Mouse (Mus musculus) adrenal gland (tissue): ENCODE data around the gene Sept9.

Experiments used
- intact Hi-C: fragments of 180-260 bp; cut with DNase I; formaldehyde crosslinking; loops from one replicate; pipeline ENCODE4 v1.15.1; 2025

The Sept9 gene

GRCm38 (mm10) chr11:117366426-117366825 lies 167.0 kb downstream of the Sept9 start:
- intact Hi-C loops, result no loop called here

GRCm38 (mm10) chr11:117366861-117367357 lies 167.4 kb downstream of the Sept9 start:
- intact Hi-C loops, result no loop called here

- intact Hi-C loops, result no loop called here
These were observed 168.5 kb downstream of the Sept9 start for GRCm38 (mm10) chr11:117367937-117368336.

- intact Hi-C loops, result no loop called here
These were observed 169.9 kb downstream of the Sept9 start for GRCm38 (mm10) chr11:117369347-117369746.

- intact Hi-C loops, result no loop called here
These were observed 170.9 kb downstream of the Sept9 start for GRCm38 (mm10) chr11:117370262-117370850.

GRCm38 (mm10) chr11:117372537-117372936 lies 173.1 kb downstream of the Sept9 start:
- intact Hi-C loops, result no loop called here

- intact Hi-C loops, result no loop called here
These were observed 173.7 kb downstream of the Sept9 start for GRCm38 (mm10) chr11:117373195-117373594.

- intact Hi-C loops, result no loop called here
These were observed 174.4 kb downstream of the Sept9 start for GRCm38 (mm10) chr11:117373870-117374269.

- intact Hi-C loops, result no loop called here
These were observed 174.8 kb downstream of the Sept9 start for GRCm38 (mm10) chr11:117374288-117374687.

GRCm38 (mm10) chr11:117379774-117380173 lies 180.3 kb downstream of the Sept9 start:
- intact Hi-C loops, result loop anchor here (5.0 to 10.0 kb wide), 2 partner anchors 328 to 445 kb away; partner anchors contain the start of genes Afmid and Tk1

- intact Hi-C loops, result loop anchor here (5.0 to 10.0 kb wide), 2 partner anchors 323 to 441 kb away; partner anchors contain the start of genes Afmid and Tk1
These were observed 184.8 kb downstream of the Sept9 start for GRCm38 (mm10) chr11:117384235-117384634.

- intact Hi-C loops, result loop anchor here (5.0 to 10.0 kb wide), 2 partner anchors 322 to 440 kb away; partner anchors contain the start of genes Afmid and Tk1
These were observed 185.4 kb downstream of the Sept9 start for GRCm38 (mm10) chr11:117384897-117385296.

GRCm38 (mm10) chr11:117385331-117386103 lies 186.1 kb downstream of the Sept9 start:
- intact Hi-C loops, result loop anchor here (10.0 kb wide), 1 partner anchor 439 kb away; the partner anchor contains the start of genes Afmid and Tk1

GRCm38 (mm10) chr11:117387241-117387640 lies 187.8 kb downstream of the Sept9 start:
- intact Hi-C loops, result loop anchor here (10.0 kb wide), 1 partner anchor 438 kb away; the partner anchor contains the start of genes Afmid and Tk1

- intact Hi-C loops, result no loop called here
These were observed 190.5 kb downstream of the Sept9 start for GRCm38 (mm10) chr11:117390001-117390402.

- intact Hi-C loops, result no loop called here
These were observed 191.5 kb downstream of the Sept9 start for GRCm38 (mm10) chr11:117390774-117391534.

- intact Hi-C loops, result no loop called here
These were observed 192.8 kb downstream of the Sept9 start for GRCm38 (mm10) chr11:117392251-117392650.

- intact Hi-C loops, result no loop called here
These were observed 194.3 kb downstream of the Sept9 start for GRCm38 (mm10) chr11:117393715-117394114.

- intact Hi-C loops, result no loop called here
These were observed 195.0 kb downstream of the Sept9 start for GRCm38 (mm10) chr11:117394230-117395137.

- intact Hi-C loops, result no loop called here
These were observed 195.8 kb downstream of the Sept9 start for GRCm38 (mm10) chr11:117395228-117395627.
